Mouse (Mus musculus) megakaryocyte-erythroid progenitor cell, adult 5-6 weeks (primary cell): Measurements from ENCODE around the gene Atp6v0a4. TPM values are rescaled to one million over a fixed set of nuclear protein-coding genes. Genes with fewer than 3 reads are reported as not detected.

Experiments
- ATAC-seq: replicated peaks from 2 replicates; pipeline ENCODE4 v1.8.0; 2016; ENCODE audit warnings: mild to moderate bottlenecking, inconsistent platforms; ENCODE audit not compliant: severe bottlenecking, poor library complexity, low FRiP score, low TSS enrichment
- total RNA-seq, 2 experiments: library from RNA; stranded (forward) in 1 of 2; stranded (reverse) in 1 of 2; fragments of 200-1000, 215-1000 nt in 1 of 2; fragments of >200 nt in 1 of 2; fragmentation: Nextera tagmentation in 1 of 2; gene quantifications; 2 replicates each; pipeline ENCODE4 v1.2.3; 2014 to 2017

Atp6v0a4 gene
- total RNA-seq (2014; fragmentation: Nextera tagmentation) (0.46 and 0.79 TPM in 2 replicates), total RNA-seq (2017) (2.5 TPM in 1 of 2 replicates, not detected in the other)

DNA sequence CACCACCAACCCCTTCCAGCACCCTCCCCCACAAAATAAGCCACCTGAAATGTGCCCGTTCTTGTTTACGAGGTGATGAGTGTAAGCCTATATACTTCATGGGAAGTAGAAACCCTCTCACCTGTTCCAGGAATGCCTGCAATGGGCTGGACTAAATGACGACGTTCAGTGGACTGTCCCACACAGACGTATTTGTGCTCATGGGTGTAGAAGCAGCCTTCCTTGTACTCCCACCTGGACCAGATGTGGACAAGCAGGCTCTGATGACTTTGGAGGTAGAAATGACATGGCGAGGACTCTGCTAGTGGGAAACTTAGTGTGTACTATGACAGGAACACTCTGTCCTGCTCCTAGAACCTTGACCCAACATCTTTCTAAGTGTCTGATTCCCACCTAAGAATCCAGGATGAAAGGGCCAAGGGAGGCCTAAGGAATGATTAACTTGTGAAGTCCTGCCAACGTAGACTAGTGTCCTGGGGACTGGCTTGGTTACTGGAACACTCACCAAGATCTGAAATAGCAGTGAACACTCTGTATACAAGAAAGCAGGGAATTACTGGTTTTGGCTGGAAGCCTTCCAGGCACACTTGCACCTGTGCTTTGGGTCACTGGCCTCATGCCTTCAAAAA lies at the start of gene Atp6v0a4:
Gene Atp6v0a4 (minus strand): TSS at position 380 of the 629 bp plus-strand sequence.
- no peak for ATAC-seq

DNA sequence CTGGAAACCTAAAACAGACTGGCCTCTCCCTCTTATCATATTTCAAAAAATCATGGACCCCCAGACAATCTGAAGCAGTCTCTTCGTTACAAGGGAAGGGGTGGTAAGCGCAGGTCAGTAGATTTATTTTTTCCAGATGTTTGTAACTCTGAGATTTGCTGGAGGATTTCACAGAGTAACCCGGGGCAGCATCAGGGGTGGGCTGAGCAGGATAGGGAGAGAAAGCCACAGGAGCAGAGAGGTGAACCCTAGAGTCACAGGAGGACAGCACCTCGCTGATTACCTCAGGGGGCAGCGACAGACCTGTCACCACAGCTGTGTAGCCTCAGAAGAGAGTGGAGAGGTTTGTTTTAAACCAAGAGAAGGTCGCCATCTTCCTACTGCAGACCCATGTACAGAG lies 41.0 kb upstream of the Atp6v0a4 start:
- no peak for ATAC-seq

DNA sequence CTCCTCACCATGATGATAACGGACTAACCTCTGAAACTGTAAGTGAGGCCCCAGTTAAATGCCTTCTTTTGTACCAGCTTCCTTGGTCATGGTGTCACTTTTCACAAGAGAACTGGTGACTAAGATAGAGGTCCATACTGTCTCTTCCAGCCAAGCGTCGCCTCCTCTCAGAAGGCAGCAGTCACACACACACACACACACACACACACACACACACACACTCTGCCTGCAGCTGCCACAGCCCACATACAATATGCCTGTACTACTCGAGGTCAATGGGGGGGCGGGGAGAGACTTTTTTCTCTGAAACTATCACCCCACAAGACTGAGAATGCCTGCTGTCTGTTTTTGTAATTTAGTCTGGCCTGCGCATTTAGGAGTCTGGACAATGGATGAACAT lies 40.3 kb upstream of the Atp6v0a4 start:
- no peak for ATAC-seq

DNA sequence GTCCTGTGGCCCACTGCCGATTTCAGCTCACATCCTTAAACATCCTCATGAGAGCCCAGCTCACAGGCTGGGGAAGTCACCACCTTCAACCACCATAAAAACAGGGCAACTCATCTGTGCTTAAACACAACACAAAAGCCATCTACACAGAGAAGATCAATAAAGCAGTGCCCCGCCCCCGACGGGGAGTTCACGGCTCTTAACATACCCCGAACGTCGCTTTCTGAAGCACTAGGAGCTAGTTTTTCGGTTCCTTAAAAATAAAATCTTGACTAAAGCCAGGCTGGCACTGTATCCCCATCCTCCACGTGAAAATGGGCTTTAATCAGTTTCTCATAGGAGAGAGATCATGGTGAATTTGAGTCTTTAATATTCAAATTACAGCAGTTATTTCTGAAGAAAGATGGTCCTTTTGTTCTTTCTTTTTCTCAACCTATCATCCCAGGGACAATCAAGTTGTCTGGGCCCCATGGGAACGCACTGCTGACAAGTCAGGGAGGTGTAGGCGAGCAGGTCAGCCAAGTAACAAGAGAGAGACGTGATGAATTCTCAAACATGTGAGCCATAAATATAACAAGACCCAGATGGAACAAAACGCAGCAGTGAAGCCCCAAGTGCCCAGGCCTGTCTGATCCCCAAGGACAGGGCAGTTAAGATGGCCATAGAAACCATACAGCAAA lies 38.6 kb upstream of the Atp6v0a4 start:
- no peak for ATAC-seq

DNA sequence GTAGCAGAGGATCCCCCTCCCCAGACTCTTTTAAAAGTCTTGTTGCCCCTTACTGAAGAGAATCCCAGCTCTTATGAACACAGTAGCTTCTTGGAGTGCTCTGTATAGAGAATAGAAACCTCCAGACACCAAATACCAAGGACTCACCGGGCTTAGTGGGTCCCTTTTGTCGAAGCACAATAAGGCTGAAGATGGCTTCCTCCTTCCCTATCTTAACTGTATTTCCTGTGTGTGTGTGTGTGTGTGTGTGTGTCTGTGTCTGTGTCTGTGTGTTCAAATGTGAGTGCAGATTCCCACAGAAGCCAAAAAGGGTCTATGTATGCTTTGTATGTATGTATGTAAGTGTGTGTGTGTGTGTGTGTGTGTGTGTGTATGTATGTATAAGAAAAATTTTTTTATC lies 36.2 kb upstream of the Atp6v0a4 start:
- ATAC-seq = no peak

DNA sequence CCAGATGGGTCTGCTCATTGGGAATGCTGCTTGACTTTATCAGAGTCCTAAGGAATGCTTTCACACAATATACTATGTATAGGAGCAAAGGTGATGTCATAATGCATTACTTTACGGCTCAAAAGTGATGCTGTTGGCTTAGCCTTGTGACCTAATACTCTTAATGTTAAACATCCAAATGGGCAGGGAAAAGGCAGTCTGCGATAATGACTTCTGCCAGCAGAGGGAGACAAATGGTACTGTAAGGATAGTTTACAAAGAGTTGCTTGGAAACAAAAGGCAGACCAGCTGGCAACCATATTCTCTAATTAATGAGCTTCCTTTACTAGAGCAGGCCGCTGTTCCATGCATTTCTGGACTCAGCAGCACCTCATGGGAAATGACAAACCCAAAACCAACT lies 35.7 kb upstream of the Atp6v0a4 start:
- ATAC-seq = peak; percentile 79

DNA sequence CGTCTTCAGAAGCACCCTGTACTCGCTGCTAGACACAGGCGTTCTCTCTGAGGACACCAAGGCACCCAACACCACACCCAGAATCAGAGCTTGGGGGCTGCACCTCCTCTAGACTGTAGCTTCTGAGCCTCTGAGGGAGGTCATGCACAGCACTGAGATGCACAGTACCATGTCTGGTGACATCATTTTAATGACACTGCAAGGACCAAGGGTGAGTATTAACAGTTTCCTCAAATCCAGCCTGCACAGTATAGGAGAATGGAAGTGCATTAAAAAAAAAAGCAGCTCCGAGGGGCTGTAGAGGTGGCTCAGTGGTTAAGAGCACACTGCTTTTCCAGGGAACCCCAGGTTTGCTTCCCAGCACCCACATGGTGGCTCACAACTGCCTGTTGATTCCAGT lies 35.2 kb upstream of the Atp6v0a4 start:
- ATAC-seq = no peak

DNA sequence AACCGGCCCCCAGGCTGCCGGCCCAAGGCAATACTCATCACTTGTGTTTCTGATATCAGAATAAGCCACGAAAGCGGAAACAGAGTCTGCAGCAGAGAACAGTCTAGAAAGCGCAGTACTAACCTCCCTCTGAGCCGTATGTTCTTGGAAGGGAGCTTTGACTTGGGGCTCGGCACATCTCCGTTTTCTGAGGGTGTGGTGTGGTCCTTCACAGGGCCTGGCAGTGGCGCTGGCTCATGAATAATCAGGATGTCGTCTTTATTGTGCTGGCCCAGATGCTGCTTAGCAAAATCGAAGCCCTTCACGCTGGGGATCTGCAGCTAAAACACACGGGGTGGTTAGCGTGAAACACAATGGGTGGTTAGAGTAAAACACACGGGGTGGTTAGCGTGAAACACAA lies 33.5 kb upstream of the Atp6v0a4 start:
- no peak for ATAC-seq

DNA sequence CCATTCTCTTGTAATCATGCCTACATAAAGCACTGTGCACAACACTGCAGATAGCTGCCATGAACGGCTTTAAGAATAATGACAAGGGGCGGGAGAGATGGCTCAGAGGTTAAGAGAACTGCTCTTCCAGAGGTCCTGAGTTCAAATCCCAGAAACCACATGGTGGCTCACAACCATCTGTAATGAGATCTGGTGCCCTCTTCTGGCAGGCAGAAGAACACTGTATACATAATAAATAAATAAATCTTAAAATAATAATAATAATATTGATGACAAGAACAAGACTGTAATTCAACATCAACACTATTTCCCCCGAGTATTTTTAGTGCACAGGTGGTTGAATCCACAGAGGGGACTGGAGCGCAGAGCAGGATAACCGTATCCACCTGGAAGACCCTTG lies 31.8 kb upstream of the Atp6v0a4 start:
- ATAC-seq = no peak

DNA sequence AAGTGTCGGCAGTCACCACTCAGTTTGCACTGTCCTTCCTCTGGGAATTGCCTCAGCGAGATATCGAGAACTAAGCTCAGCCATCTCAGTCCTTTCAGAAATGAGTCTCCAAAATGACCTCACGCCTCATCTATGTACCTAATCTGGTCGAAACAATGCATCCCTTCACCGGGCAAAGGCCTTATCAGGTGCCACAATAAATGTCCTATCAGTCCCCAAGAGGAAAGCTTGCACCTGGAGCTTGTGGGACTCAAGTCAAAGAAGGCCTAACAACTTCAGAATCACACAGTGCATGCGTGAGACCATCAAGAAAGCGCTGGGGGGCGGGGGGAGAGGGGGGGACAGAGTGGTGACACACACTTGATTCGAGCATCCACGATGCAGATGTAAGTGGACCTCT lies 27.9 kb upstream of the Atp6v0a4 start:
- peak; percentile 56 for ATAC-seq

DNA sequence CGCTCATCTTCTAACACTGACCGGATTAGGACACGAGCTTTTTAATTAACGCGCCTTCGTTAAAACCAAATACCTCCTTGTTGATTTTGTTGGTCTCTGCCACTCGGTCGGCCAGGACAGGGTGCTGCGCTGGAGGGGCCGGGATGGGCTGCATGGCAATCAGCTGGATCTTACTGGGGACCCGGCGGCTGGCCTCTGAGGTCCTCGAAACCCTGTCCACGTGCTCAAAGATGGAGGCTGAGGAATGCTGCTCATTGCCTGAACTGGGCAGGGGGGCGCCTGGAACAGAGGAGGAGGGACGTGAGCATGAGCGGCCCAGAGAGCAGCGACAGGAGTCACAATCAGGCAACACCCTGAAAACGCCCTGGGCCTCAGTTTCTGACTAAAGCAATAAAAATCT lies 25.1 kb upstream of the Atp6v0a4 start:
- no peak for ATAC-seq

DNA sequence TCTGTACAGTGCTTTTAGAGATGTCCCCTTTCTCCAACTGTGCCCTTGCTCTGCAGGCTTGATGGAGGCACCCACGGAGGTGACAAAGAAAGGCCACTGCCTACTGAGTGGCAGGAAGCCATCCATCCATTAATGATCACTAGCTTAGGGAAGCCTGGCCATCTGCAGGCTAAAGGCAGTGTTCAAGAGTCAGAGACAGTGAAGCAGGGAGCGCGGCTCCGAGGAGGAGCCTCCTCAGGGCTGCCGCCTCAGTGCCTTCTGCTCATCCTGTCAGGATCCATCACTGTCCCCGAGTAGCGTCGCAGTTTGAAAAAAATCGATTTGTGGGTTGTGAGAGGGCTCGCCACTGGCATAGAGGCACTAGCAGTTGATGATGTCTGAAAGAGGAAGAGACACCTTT lies 24.2 kb upstream of the Atp6v0a4 start:
- ATAC-seq = no peak

DNA sequence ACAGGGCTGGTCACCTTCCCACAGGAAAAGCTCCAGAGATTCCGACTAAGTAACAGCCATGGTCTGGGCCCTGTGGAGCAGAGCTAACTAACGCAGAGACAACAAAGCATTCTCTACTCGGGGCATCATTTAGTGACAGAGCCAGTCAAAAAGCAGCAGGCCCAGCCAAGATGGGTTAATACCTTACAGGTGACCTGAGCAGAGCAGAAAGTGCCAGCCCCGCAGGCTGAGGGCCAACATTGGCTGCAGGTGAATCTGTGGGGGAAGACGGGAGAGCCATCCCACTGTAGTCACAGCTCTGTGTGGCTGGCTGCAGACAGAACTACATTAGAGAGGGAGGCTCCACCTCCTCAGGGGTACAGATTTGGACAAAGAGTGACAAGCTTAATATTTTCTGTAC lies 22.9 kb upstream of the Atp6v0a4 start:
- ATAC-seq = 0 out of 2 replicates have a peak, but pooled peaks have one; percentile 16

DNA sequence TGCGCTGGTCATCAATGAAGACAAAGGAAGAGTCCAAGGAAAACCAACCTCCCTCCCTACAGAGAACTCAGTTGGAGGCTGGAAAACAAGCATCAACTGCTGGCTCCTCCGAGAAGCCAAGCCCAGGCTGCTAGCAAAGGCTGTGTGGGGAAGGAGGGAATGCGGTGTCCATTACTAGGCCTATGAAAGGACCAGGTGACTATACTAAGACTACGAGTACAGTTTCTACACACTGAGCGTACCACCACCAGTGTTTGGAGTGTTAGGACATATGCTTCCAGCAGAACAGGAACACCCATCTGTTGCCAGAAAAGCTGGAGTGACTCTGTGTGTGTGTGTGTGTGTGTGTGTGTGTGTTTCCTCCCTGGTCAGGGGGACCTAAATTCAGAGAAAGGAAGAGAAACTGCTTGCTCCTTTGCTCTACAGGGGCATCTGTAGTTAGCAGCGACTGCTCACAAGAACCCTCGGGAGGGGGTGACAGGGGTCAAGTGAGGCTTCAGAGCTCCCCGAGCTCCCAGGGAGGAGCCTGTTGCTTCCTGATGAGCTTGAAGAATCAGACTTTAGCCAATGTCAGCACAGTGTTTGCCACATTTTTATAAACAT lies 21.2 kb upstream of the Atp6v0a4 start:
- no peak for ATAC-seq

DNA sequence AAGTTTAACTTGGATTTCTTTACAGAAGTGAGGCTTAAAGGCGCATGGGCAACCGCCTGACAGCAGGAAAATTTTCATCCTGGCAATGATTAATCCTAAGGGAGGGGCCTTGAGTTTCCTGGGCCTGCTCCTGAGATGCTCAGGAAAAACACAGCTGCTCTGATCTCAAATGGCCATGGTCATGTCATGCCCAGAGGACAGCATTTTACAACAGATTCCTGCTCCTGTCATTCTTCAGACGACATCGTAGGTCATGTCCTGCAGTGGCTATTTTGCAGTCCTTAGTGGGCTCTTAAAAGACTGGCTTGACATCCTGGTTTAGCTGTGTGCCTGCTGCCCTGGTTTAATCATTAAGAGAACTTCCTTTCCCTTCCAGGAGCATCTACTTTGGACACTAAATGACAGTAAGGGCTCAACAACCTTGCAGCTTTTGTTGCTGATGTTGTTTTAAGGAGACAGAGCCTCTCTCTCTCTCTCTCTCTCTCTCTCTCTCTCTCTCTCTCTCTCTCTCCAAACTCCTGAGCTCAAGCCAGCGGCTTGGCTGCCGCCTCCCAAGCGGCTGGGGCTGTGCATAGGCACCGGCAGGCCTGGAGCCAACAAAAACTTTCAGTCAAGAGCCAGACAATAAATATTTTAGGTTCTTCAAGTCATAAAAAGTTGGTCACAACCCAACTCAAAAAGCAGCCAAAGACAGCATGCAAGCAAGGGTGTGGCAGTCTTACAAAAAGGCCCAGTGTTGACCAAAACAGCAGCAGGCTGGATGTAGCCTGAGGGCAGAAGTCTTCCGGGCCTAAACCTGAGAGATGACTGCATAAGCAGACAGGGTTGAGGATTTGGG lies 20.0 kb upstream of the Atp6v0a4 start:
- ATAC-seq = no peak

DNA sequence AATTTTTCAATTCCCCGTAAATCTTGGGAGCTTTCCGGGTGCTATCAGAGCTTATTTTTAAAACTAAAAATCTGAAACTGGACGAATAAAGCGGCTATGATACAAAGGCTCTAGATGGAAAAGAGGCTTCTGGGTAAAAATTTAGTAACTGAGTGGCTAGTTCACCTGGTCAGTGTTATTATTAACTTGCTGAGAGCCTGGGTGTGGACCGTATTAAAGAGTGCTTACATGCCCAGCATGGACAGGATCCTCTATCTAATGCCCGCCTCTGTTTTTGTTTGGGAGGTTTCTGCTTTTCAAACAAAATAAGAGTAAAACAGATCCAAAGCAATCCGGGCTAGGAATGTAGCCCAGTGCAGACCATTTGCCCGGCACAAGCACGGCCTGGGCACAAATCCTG lies 16.0 kb upstream of the Atp6v0a4 start:
- no peak for ATAC-seq

DNA sequence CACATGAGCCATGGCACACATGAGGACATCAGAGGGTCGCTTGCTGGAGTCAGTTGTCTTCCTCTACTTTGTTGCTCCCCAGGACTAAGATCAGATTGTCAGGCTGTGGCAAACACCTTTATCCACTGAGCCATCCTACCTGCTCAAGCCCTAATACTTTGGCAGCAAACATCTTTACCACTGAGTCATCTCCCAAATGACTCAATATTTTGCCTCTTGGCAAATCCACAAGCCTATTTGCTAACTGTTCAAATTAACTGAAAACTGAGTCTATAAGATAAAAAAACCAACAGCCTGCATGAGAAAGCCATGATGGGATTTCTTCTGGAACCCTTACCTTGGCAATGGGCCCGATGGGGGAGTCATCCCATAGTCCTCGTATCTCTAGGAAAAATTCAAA lies 14.7 kb upstream of the Atp6v0a4 start:
- no peak for ATAC-seq

DNA sequence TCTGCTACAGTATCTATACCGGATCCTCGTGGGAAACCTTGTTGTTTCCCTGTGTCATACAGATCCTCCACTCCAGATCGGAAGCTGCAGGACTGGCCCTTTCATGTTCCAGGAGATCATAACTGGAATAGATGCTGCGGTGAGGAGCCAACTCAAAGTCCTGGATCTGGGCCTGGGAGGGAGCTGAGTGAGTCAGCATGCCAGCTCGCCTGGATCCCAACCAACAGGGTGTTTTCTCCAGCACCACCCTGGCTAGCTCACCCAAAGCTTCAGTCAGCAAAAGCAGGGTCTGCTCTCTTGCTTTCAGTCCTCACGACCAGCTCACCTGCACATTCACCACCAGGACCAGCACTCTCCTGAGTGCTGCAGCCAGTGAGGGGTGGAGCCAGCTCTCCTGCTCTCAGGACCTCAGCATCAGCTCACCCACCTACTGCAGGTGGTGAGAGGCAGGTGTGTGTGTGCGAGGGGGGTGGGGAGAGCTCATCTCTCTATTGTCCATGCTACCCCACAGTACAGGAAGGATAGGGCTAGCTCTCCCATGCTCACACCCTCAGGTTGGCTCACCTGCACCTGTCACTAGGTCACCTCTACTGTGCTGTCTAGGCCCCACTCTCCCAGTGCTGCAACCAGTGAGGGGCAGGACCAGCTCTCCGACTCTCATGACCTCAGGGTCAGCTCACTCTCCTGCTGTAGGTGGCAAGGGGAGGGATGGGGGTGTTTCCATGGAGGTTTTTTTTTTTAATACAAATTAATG lies 10.6 kb upstream of the Atp6v0a4 start:
- no peak for ATAC-seq

DNA sequence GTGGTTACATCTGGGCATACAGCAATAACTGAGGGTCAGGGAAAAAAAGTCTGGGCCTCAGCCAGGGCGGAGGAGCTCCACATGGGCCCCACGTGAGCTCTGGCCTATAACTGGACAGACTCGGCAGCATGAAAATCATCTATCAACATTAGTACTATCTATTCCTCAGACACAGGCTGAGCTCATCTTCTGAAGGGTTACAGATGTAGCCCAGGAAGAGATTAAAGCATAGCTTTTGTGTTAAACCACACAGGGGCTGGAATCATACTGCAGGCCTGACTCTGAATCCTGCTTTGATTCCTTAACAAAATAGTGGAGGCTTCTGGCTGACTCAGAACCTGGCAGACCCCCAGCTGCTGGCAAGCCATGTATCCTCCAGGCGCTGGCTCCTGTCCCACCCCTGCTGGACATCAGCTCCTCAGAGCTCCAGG lies 7.4 kb upstream of the Atp6v0a4 start:
- ATAC-seq = no peak
